Comparison of ENCODE assay signal across 8 mouse cellular contexts in genomic region chr8:88362446-88363150, GRCm38 (mm10). TPM values are rescaled to one million over a fixed set of nuclear protein-coding genes. Genes with fewer than 3 reads are reported as not detected.
DNase-seq lines count a peak whose midpoint lies in the region; ATAC-seq and TF ChIP-seq lines count a peak whose summit lies in the region.

No protein-coding gene starts in this region.

- H3K9me3 ChIP-seq in ES-Bruce4 (replicated peaks; ENCODE audit: control insufficient read depth, insufficient read depth, low read length, poor library complexity, severe bottlenecking), result no peaks in the 10 kb centered on the region
- H3K9me3 ChIP-seq in heart, embryonic 13.5 days, result no peaks in the 10 kb centered on the region
- peaks cover 4% of the 10 kb centered on the region; the same call in 1 of the 2 replicates for H3K9me3 ChIP-seq in limb, embryonic 14.5 days (ENCODE audit: control insufficient read depth, low read length)

- peak overlapping the region; percentile 98 for H3ac ChIP-seq in myocyte (ENCODE audit: control insufficient read depth, insufficient read length)

- H3K4me3 ChIP-seq in ES-Bruce4 (ENCODE audit: low read depth, low read length) (peak overlapping the region; percentile 94), myocyte (peak overlapping the region; percentile 89)
- peak overlapping the region; percentile 99 for H3K4me3 ChIP-seq in heart, embryonic 13.5 days
- peak overlapping the region; percentile 96 for H3K4me3 ChIP-seq in limb, embryonic 14.5 days (replicated peaks; ENCODE audit: low read length)

- H3K36me3 ChIP-seq in ES-Bruce4 (ENCODE audit: control insufficient read depth, insufficient read depth, low read length, poor library complexity, severe bottlenecking) (peaks cover 17% of the 10 kb centered on the region), myocyte (ENCODE audit: control insufficient read depth, insufficient read depth) (peaks cover 12% of the 10 kb centered on the region)
- H3K36me3 ChIP-seq in heart, embryonic 13.5 days, result peaks cover 22% of the 10 kb centered on the region
- H3K36me3 ChIP-seq in limb, embryonic 14.5 days (ENCODE audit: control insufficient read depth, insufficient read depth, low read length), result peaks cover 18% of the 10 kb centered on the region

- TF ChIP-seq EP300 in ES-Bruce4 (IDR thresholded peaks at IDR 0.05; ENCODE audit: insufficient read depth, low read depth, low read length), result no peak

- H3K9ac ChIP-seq in ES-Bruce4 (ENCODE audit: low read depth, poor library complexity, severe bottlenecking), result peak overlapping the region; percentile 95
- peak overlapping the region; percentile 100 for H3K9ac ChIP-seq in heart, embryonic 13.5 days
- H3K9ac ChIP-seq in limb, embryonic 14.5 days (ENCODE audit: low read depth, low read length, severe bottlenecking), result peak overlapping the region; percentile 99

- DNase-seq in 416B (ENCODE audit: low read depth), result peak; percentile 59
- peak; percentile 18 to 36 for DNase-seq in cerebellum, postnatal 25 days
- DNase-seq in limb, embryonic 14.5 days (ENCODE audit: low spot score), result no peak
- no peak for DNase-seq in layer of hippocampus, postnatal 14 days (ENCODE audit: low spot score in 2 of 2)
- no peak for DNase-seq in left cerebral cortex, adult 8-10 months (ENCODE audit: low spot score in 2 of 2)

- TF ChIP-seq POLR2A in ES-Bruce4 (IDR thresholded peaks at IDR 0.05; ENCODE audit: insufficient read depth, low read length) (no peak), myocyte (IDR thresholded peaks at IDR 0.05; ENCODE audit: insufficient read length, low read depth) (no peak)
- no peak for TF ChIP-seq POLR2A in limb, embryonic 14.5 days (IDR thresholded peaks at IDR 0.05; ENCODE audit: borderline replicate concordance, extremely low read depth, insufficient read depth, insufficient read length)

- H3K27ac ChIP-seq in ES-Bruce4 (ENCODE audit: insufficient read depth, low read length), result no peak overlapping the region
- peak overlapping the region; percentile 70 for H3K27ac ChIP-seq in heart, embryonic 13.5 days (replicated peaks)
- H3K27ac ChIP-seq in limb, embryonic 14.5 days (replicated peaks; ENCODE audit: low read depth, low read length), result peak overlapping the region; percentile 88

- peak overlapping the region; percentile 97 for H3K4me2 ChIP-seq in heart, embryonic 13.5 days
- peak overlapping the region; percentile 46 for H3K4me2 ChIP-seq in limb, embryonic 14.5 days (replicated peaks; ENCODE audit: low read depth, low read length, severe bottlenecking)
- peak overlapping the region; percentile 89 for H3K4me2 ChIP-seq in myocyte (ENCODE audit: low read depth)

- TF ChIP-seq CTCF in ES-Bruce4 (IDR thresholded peaks at IDR 0.05; ENCODE audit: low read depth, low read length), result no peak

- 22% methylated on average over 11 of the region's 11 CpGs for WGBS in heart, embryonic 13.5 days
- WGBS in limb, embryonic 14.5 days, result 34% methylated on average over 11 of the region's 11 CpGs

- H3K27me3 ChIP-seq in ES-Bruce4 (ENCODE audit: control insufficient read depth, insufficient read depth, low read length, poor library complexity, severe bottlenecking) (no peaks in the 10 kb centered on the region), myocyte (ENCODE audit: control insufficient read depth, insufficient read depth, insufficient read length) (peaks cover 7% of the 10 kb centered on the region)
- H3K27me3 ChIP-seq in heart, embryonic 13.5 days (replicated peaks), result peaks cover 7% of the 10 kb centered on the region; the same call in 1 of the 2 replicates
- no peaks in the 10 kb centered on the region for H3K27me3 ChIP-seq in limb, embryonic 14.5 days (ENCODE audit: control insufficient read depth, insufficient read depth, low read length)

- H3K4me1 ChIP-seq in ES-Bruce4 (ENCODE audit: control insufficient read depth, insufficient read depth, low read length), result no peaks in the 10 kb centered on the region
- H3K4me1 ChIP-seq in heart, embryonic 13.5 days, result peaks cover 31% of the 10 kb centered on the region
- peaks cover 9% of the 10 kb centered on the region for H3K4me1 ChIP-seq in limb, embryonic 14.5 days (ENCODE audit: control insufficient read depth, insufficient read depth, low read length)

- peaks cover 39% of the 10 kb centered on the region for H3K79me2 ChIP-seq in myocyte (ENCODE audit: control insufficient read depth, insufficient read depth)

- no peak for ATAC-seq in heart, embryonic 13.5 days (ENCODE audit: extremely low read depth, insufficient number of reproducible peaks, low FRiP score, low TSS enrichment)
- 0 out of 2 replicates have a peak, but pooled peaks have one; percentile 37 for ATAC-seq in limb, embryonic 14.5 days (ENCODE audit: low FRiP score, low read depth)

TF ChIP-seq in myocyte, 11 proteins besides CTCF, POLR2A, EP300 and RAD21:
- TF ChIP-seq MAX (IDR thresholded peaks at IDR 0.05; ENCODE audit: low read depth) (no peak), E2F4 (IDR thresholded peaks at IDR 0.05; ENCODE audit: insufficient read depth) (no peak), TCF12 (IDR thresholded peaks at IDR 0.05; ENCODE audit: insufficient read depth, poor library complexity, severe bottlenecking) (no peak), MYOG (IDR thresholded peaks at IDR 0.05; ENCODE audit: control insufficient read depth in 1 of 3, insufficient read depth in 1 of 3, insufficient read length in 2 of 3, low read depth in 2 of 3) (no peak), CEBPB (IDR thresholded peaks at IDR 0.05; ENCODE audit: insufficient read depth, poor library complexity, severe bottlenecking) (no peak), MYOD1 (IDR thresholded peaks at IDR 0.05; ENCODE audit: control insufficient read depth in 1 of 3, insufficient read length in 2 of 3, low read depth in 2 of 3) (no peak), SRF (IDR thresholded peaks at IDR 0.05; ENCODE audit: control insufficient read depth, insufficient read length, low read depth) (no peak), TCF3 (IDR thresholded peaks at IDR 0.05; ENCODE audit: insufficient read length, low read depth) (no peak), REST (IDR thresholded peaks at IDR 0.05; ENCODE audit: insufficient read depth, insufficient read length) (no peak), POLR2AphosphoS2 (IDR thresholded peaks at IDR 0.05; ENCODE audit: insufficient read length, low read depth) (no peak), USF1 (IDR thresholded peaks at IDR 0.05; ENCODE audit: low read depth) (no peak)
TF ChIP-seq in myocyte: peak in this region for 0.

RNA-seq across cellular contexts. Expression of gene Brd7, which starts 0.6 kb away (rescaled TPM):
- 90.1 and 101 TPM in 2 replicates for polyA plus RNA-seq in ES-Bruce4 (2011; ENCODE audit: insufficient read depth, insufficient read length, low read depth, missing spikeins)
- 67.1 and 68.2 TPM in 2 replicates for polyA plus RNA-seq in heart, embryonic 13.5 days (2015; fragmentation: Nextera tagmentation; extraction: Ambion mirVana)
- polyA plus RNA-seq in limb, embryonic 14.5 days (2012; rRNA removed), result 51.2 and 73.6 TPM in 2 replicates
- polyA plus RNA-seq in limb, embryonic 14.5 days (2014; fragmentation: Nextera tagmentation; extraction: Ambion mirVana), result 77.7 and 81.9 TPM in 2 replicates
- 52.7 TPM for polyA plus RNA-seq in myocyte (2012; fragmentation: generic; extraction: Trizol)
- 10 to 100 TPM; 63.9 to 66.8 TPM for total RNA-seq in layer of hippocampus, postnatal 14 days (2021)
- total RNA-seq in left cerebral cortex, adult 8-10 months (2022), result 10 to 100 TPM; 44.9 to 48.2 (median 46.3) TPM

Comparison
In these comparisons a context has a peak if more than half of its experiments do, and no peak if none do; other contexts are left out.
1. DNase-seq: peak in 416B (single experiment) and cerebellum, postnatal 25 days (2 of 2); none in limb, embryonic 14.5 days (single experiment), layer of hippocampus, postnatal 14 days (0 of 2) and left cerebral cortex, adult 8-10 months (0 of 2).
2. H3K4me2 ChIP-seq: peak in every context shown above with its lines; median percentile 97 in heart, embryonic 13.5 days; 89 in myocyte; 46 in limb, embryonic 14.5 days.
3. Peak in every context shown above with its lines, with median percentiles within 50 percentile points of each other: H3K4me3 ChIP-seq and H3K9ac ChIP-seq.